Mouse (Mus musculus) kidney, postnatal 10 days (tissue): Measurements from ENCODE around the gene Ten1.
A peak's percentile ranks its signal among the peaks of the same experiment; 100 is the strongest.

Experiments used
- DNase-seq: peaks from one replicate; pipeline ENCODE4 v3.0.0; 2021; ENCODE audit warnings: mixed read lengths

The Ten1 gene

DNA sequence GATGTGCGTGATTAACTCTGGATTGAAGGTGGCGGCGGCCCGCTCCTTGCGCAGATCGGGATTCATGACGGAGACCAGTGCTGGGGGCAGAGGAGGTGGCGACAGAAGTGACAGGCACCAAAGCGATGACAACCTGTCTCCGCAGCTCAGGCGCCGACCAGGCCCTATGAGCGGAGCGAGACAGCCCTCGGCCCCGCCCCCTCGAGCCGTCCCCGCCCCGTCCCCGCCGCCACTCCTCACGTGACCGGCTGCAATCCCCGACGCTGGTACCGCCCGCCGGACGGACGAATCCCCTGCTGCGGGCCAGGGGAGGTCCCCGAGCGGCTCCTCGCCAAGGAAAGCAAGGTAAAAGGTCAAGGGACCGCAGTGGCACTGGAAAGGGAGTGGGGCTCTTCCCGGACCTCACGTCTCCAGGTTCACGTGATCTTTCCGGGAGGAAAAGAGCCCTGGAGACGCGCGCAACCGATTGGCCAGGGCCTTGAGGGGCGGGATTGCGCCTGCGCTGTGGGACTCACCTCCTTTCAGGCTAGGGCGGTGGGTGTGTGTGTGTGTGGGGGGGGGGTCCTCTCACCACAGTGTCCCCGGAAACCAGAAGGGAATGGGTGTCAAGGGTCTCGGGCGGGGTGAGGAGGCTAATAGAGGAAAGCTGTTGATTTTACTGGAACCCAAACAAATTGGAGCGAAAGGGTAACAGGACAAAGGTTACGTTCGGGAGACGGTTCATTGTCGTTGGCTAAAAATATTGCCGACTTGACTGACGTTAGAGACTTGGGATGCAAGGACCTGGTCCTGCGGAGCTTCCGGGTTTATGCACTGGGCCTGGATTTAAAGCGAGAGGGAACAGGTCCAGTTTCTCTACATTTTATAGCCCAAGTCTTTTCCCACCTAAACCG, at the start of gene Ten1, which contains the start of gene Acox1:
Ten1 (plus strand) TSS at position 217 of the 893 bp plus-strand sequence.
Acox1 (minus strand) TSS at position 407 of the 893 bp plus-strand sequence.
- DNase-seq = peak; percentile 97

DNA sequence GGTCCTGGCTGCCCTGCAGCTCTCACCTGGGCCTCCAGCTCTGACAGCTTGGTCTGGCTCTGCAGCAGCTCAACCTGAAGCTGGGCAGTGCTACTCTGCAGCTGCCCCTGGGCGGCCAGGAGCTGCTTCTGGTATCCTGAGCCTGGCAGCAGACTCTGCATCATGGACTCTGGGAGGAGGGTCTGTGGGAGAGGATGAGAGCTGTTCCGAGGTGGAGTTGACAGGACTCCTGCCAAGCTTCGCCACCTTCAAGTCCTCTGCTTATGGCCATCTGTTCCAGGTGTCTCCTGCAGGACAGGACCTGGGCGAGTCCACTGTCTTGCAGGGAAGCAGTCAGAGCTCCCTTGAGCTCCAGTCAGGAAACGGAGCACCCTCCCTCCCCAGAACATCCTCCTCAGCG, 49.3 kb upstream of the Ten1 start:
- DNase-seq = no peak

DNA sequence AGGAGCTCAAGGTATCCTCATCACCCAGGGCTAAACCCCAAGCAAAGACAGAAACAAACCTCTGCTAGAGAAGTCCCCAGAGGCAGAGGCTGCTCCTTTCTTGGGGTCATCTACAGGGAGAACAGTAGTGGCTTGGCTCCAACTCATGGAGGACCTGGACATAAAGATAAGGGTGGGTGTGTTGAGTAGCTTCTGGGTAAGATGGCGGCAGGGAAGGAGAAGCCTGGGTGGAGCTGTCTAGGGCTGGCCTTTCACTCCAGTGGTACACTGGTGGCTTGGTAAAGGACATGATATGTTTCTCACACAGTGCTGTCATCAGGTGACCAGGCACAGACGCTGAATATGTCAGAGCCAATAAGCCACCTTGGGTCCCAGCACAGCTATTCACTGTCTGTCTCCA, 47.7 kb upstream of the Ten1 start:
- DNase-seq = no peak

DNA sequence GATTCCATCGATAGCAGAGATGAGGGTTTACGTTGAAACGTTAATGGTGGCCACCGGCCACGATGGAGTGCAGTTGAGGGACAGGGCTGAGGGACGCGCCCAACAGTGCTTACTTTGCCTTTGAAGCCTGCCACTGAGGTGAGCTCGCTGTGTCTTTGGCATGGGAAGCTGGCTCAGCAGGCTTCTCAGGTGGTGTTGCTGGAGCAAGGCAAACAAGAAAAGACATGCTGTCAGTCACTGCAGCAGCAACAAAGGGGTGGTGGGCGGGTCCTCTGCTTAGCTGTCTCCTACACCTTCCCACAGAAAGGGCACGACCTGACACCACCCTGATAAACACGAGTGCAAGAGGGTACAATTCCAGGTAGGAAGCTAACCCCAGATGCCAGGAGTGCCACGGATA, 37.3 kb upstream of the Ten1 start:
- DNase-seq = no peak

DNA sequence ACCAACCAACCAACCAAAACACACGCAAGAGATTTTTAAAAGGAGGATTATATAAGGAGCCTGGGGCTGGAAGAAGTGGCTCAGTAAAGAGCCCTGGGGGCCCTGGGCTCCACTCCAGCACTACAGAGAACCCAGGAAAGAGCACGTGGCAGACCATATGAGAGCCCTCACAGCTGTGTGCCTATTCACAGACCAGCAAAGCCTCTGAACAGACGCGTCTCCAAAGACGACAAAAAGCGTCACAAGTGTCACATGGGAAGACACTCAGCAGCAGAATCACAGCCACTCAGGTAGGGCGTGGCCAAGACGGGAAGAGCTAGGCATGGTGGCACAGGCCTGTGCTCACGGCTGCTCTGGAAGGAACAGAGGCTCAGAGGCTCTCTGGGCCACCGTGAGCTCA, 36.5 kb upstream of the Ten1 start:
- DNase-seq = no peak

DNA sequence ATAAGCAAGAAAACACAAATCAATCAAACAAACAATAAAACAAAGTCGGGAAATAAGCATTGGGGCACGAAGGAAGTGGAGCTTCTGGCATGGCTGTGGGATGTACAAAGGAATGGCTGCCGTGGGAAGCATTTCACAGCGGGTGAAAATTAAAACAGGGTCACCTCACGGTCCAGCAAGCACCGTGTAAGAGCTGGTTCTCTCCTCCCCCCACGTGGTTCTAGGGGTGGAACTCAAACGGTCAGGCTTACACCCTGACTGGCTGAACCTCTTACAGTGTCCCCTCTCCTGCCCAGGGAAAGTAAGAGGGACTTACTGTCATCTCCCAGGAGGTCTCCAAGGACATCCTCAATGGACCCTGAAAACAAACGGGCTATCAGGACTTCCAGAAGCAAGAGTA, 35.7 kb upstream of the Ten1 start:
- DNase-seq = peak; percentile 53

DNA sequence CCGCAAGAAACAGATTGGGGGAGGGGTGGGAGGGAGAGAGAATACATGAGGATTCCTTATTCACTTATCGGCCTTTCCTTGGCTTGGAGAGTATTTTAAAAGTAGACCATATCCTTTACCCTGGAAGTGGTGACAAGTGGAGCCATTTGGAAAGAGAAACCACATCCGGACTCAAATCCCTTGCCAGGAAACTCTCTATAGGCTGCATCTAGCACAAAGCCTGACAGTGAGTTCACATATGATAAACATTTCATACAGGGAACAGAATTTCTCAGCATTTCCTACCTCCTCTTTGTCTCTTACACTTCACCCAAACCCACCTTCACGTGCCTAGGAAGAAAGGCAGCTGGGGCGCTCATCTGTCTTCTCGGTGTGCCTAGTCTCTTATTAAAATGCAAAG, 31.4 kb upstream of the Ten1 start:
- DNase-seq = no peak

DNA sequence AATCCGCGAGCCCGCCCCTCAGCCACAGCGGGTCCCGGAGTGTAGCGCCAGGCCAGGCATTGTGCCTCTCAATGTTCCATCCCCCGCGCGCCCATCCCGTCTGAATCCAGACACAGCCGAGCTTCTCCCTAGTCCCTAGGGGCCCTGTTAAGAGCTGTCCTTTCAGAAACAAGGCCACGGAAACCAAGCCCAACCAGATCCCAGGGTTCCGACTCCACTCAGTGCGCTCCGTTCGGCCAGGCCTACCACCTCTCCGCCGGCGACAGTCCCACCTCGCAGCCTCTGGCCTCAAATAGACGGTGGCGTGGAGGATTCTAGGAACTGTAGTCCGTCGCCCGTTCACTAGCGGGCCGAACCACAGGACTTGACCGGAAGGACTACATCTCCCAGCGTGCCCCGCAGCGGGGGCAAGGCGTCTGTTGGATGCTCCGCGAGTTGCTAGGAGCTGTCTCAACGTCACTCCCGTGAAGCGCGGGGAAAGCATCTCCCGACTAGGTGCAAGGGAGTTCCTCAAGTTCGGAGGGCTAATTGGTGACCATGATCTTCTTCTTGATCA, 30.7 kb upstream of the Ten1 start, which contains the start of gene Fbf1:
Fbf1 (minus strand) TSS at position 283 of the 556 bp plus-strand sequence.
- DNase-seq = peak; percentile 96

DNA sequence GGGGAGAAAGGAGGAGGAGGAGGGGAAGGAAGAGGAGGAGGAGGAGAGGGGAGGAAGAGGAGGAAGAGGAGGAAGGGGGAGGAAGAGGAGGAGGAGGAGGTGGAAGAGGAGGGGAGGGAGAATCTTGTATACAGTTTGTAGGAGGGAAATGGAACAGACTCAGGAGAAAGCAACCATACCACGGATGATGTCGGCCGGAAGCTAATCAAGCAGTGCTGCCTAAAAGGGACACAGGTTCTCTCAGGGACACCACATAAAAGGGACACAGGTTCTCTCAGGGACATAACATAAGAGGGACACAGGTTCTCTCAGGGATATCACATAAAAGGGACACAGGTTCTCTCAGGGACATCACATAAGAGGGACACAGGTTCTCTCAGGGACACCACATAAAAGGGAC, 29.4 kb upstream of the Ten1 start:
- DNase-seq = no peak

DNA sequence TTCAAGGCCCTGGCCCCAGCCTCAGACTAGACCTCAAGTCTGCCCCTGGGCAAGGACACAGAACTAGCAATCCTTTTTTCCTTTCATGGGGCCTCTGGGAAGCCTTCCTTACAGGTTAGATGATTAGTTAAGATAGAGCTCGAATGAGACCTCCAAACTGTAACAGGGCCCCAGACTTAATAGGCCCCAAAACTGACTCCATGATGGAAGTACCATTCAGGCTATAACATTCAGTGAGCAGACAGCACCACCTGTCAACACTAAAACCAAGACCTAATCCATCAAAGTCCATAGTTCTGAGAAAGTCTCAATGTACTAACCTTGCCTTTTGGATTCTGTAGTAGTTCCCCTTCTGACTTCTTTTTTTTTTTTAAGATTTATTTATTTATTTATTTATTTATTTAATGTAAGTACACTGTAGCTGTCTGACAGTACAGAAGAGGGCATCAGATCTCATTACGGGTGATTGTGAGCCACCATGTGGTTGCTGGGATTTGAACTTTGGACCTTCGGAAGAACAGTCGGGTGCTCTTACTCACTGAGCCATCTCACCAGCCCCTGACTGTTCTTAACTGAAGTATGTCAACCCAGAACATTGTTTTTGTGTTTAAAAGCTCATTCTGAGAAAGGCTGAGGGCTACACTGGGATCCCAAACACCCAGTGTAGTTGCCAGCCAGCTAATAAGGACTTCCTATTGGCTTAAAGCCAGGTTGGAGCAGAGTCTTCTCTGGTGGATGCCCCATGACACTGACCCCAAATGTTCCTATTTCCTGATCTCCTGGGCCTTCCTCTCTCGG, 28.5 kb upstream of the Ten1 start:
- no peak for DNase-seq

DNA sequence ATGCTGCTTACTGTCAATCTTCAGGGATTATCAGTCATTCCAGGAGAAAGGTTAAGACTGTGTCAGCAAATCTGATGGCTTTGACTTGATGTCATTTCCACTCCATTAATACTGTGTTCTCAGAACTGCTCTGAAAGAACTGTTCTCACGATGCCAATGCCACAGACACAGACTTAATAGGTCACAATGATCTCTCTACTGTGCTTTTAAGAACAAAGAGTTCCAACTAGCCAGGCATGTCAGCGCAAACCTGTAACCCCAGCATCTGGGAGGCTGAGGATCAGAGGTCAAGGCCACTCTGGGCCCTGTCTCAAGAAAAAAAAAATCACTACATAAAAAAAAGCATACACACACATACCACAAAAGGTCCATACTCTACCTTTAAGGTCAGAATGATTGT, 26.7 kb upstream of the Ten1 start:
- DNase-seq = no peak

DNA sequence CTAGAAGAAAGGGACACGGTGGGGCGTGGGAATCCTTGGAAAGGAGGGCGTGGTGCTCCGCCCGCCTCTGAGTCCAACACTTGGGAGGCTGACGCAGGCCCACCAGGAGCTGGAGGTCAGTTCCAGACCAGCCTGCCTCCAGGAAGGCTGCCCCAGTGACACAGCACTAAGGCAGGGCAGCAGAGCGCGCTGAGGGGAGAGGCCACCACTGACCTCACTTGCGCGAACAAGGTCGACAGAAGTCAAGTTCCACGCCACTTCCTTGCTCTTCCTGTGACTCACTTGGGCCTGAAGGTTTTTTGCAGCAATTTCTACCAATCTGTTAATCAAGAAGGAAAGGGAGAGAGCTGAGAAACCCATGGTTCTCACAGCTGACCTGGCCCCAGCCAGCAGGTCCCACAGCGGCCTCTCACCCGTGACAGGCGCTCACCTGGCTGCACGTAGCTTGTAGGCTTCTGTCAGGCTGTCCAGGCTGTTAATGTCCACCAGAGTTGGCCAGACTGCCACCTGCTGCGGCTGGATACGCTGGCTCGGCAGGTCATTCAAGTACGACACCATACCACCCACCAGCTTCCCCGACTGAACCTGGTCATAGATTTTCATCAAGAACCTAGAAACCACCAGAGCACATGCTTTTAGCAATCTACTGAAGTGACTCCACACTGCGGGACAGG, 23.7 kb upstream of the Ten1 start:
- peak; percentile 71 for DNase-seq

DNA sequence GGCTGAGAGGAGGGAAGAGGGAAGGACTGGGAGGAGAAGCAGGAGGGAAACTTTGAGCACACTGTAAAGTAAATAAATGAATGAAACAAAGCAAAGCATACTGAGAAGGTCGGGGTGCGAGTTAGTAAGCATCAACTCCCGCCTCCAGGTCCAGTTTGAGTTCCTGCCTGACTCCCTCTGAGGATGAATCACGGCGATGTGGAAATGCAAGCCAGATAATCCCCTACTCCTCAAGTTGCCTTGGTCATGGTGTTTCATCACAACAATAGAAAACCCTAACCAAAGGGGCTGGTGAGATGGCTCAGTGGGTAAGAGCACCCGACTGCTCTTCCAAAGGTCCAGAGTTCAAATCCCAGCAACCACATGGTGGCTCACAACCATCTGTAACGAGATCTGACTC, 22.6 kb upstream of the Ten1 start:
- DNase-seq = no peak

DNA sequence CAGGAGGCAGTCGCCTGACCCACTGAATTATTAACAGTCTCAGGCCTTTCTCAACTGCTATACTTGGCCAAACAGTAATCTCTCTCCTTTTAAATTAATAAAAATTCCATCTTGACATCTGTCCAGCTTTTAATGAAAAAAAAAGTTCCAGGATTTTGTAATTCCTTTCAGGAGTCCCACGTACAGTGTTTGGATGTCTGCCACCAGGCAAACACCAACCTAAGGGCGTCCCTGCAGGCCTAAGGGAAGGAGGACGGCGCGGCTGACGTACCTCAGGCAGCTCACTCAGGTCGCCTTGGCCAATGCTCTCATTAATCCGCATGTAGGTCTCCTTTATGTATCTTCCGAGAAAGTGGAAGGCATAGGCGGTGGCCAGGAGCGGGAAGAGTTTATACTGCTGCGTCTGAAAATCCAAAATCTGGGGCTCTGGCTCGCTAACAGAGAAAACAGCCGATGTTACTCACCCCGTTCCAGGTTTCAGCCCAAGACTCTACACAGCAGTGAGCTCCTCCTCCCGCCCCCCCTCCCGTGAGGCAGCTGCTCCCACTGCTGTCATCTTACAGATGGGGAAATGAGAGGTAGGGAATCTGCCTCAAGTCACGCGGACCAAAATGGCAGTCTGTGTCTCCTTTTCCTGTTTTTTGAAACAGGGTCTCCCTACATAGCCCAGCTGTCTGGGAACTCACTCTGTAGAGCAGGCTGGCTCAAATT, 20.1 kb upstream of the Ten1 start:
- no peak for DNase-seq

DNA sequence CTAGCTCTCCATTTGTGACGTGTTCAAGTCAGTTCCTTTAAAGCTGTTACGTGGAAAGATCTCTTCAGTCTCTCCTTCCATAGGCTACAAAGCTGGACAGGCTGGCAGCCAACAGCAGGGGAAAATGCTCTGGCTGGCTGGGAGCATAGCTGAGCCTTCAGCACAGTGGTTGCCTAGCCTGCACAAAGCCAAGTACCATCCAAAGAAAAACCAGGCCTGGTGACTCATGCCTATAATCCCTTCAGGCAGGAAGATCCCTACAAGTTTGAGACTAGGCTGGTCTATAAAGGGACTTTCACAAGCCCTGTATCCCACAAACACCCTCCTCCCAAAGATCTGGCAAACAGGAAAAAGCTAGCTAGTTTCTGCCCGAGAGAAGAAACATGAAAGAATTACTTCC, 12.8 kb upstream of the Ten1 start:
- DNase-seq = no peak

DNA sequence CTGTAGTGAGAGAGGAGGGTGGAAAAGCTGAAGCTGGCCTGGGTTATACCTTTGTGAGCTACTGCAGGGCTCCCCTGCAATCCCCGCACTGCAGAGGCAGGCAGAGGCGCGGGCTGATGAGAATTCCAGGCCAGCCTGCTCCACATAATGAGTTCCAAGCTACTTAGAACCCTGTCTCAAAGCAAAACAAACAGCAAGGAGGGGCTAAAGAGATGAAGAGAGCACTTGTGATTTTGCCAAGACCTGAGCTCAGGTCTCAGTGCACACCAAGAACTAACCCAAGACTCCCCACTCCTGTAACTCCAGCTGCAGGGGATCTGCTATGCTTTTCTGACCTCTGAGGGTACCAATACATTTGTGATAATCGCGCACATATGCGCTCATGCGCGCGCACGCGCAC, 12.3 kb upstream of the Ten1 start:
- DNase-seq = no peak

DNA sequence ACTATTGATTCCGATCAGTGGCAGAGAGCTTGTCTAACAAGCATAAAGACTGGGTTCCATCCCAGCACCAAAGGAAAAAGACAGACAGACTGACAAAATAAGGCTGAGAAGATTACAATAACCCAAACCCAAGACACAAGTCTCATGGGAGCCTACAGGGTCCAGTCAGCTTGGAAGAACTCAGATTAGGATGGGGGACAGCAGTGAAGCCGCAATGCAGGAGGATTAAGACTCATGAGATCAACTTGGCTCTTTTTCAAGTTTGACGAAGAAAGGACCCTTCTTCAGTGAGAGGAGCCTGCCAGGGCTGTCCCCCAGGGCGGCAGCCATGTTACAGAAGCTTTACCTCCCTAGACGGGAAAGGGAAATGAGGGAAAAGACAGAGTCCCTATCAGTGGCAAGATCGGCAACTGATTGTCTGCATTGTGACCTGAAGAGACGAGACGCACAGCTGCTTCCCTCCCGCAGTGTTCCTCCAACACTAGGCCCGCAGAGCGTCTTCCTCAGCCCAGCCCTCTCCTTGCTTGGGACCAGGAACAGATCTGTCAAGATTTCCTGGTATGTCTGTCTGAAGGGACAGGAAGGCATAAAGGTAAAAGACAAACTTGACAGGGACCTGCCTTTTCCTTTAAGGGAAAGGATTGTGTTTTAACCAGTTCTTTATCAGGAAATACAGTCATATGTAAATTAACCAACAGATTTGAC, 11.3 kb upstream of the Ten1 start:
- DNase-seq = no peak

DNA sequence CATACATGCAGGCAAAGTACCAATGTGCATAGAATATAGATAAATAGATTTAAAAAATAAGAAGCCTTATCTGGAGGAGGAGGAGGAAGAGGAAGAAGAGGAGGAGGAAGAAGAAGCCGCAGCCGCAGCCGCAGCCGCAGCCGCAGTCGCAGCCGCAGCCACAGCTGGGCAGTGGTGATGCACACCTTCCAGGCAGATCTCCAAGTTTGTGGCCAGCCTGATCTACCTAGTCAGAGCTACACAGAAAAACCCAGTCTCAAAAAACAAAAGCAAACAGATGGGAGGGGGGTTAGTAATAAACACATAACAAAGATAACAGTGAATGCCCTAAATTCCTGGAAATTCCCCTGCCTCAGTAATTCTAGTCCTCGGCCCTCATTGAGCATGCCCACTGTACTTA, 4.0 kb upstream of the Ten1 start:
- no peak for DNase-seq

DNA sequence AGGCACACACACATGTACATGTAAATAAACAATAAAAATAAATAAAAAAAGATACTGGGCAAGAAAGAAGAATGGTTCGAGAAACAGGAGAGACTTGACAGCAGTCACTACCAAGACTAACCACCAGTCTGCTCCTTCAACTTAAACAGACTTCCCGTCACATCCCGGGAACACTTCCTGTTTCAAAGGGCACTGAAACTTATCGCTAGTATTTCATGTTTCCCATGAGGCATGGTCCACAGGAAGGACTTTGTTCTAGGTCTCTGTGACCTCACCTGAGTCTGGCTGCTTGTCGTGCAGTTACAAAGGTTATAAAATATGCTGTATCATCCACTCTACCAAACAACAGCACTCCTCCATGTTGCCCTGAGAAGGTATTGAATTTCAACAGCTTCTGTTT, 3.4 kb upstream of the Ten1 start:
- no peak for DNase-seq

DNA sequence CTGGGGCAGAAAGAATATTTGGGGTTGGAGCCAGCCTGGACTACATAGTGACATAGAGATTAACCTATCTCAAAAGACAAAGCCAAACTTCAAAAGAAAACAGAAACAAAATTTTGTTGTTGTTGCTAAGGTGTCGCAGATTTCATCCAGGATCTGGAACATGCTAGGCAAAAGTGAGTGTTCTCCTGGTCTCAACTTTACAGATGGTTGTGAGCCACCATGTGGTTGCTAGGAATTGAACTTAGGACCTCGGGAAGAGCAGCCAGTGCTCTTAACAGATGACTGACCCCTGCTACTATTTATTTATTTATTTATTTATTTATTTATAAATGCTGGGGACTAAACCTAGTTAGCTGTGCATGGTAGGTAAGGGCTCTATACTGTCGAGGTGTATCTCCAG, 2.3 kb upstream of the Ten1 start:
- DNase-seq = no peak

DNA sequence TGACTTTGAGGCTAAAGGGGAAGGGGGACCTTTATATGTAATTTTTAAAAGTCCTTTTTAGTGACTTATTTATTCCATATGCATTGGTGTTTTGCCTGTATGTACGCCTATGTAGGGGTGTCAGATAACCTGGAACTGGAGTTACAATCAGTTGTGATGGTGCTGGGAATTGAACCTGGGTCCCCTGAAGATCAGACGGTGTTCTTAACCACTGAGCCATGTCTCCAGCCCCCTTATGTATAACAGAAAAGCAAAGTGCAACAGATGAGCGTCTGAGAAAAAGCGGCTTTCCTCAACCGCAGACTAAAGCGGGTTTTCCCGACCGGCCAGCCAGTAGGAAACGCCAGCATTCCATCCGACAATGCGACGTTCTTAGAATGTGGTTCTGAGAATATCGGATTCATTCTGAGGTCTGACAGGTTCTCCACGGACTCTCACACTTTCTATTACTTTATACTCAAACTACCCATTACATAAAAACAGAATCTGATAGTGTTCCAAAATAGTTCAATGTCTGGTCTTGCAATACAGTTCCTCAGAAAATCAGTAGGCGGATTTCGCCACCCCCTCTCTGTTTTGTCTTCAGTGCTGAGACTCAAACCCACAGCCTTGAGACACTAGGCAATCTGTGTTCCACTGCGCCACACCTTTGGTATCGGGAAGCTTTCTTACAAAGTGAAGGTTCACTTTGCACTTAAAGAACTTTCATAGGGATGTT, 1.6 kb upstream of the Ten1 start:
- DNase-seq = no peak
